Mouse (Mus musculus): ENCODE measurements around the gene Gipr.

DNA sequence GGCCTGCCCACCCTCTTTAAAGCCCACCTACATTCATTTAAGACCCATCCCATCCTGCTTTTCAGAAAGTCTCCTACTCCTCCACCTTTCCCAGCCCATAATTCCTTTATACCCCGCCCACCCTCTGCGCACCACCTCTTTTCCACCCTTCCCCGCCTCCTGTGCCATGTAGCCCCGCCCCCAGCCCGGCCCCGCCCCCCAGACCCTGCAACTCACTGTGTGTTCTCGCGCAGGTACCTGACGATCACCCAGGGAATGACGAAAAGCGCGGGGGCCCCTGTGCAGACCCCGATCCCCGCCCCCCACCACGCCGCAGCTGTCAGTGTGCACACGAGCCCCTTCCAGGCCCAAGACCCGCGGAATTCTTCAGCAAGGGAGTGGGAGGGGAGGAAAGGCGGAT, 5.8 kb downstream of the Gipr start:
- no peak for TF ChIP-seq CTCF (conservative IDR thresholded peaks at IDR 0.05; ENCODE audit: low read length)
- TF ChIP-seq POU5F1 (IDR thresholded peaks at IDR 0.05; ENCODE audit: borderline replicate concordance, low read length) = no peak
- no peak for TF ChIP-seq NANOG (IDR thresholded peaks at IDR 0.05; ENCODE audit: borderline replicate concordance, low read length)
